Mouse (Mus musculus) heart, postnatal 0 days (tissue): ENCODE data around the gene Lpin3.

Experiments used
- CTCF ChIP-seq: IDR thresholded peaks from 2 replicates; pipeline ENCODE4 v1.5.1; 2016; ENCODE audit warnings: antibody characterized with exemption, control low read depth, low read depth
- EP300 ChIP-seq: IDR thresholded peaks from 2 replicates; pipeline ENCODE4 v1.6.1; 2016; ENCODE audit warnings: antibody characterized with exemption, low read depth

- TF ChIP-seq CTCF (no peak), EP300 (no peak)
These were observed 32.3 kb upstream of the Lpin3 start for GRCm38 (mm10) chr2:160848186-160848585.
